Mouse (Mus musculus): ENCODE data around the gene Ndufb3. TPM values are rescaled to one million over a fixed set of nuclear protein-coding genes. Genes with fewer than 3 reads are reported as not detected.

Ndufb3 gene
- 10 to 100 TPM; 49.0 to 53.2 TPM for total RNA-seq (2023)

DNA sequence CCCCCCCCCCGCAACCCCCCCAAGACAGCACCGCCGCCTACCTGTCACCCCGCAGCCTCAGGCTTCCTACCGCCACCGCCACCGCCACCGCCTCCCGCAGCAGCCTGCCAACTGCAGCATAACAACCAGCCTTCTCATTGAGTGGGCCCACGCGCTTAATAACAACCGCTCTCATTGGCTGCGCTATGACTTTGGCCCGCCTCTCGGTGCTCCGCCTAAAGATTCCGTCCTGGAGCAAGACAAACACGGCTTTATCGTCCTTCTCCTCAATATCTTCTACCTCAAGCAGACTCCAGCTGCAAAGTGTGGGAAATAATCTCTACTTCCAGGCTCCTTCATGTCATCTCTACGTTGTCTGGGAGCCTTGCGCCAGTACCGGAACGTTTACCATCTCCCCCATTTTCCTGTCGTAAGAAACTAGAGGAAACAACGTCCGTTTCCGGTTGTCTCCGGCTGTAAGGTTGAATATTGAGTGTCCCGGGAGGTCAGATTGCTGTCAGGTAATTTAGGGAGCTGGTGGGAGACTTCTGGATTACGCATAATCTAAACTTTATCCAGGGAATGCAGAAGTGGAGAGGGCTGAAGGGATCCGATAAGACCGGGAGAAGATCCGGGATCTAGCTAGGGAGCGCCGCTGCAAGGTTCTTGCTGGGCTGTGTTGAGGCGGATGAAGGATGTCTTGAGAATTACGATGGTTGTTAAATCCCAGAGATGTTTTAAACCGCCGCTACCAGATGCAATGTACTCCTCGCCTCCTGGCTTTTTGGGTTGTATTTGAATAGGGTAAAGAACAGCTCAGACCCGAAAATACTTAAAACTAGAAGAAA, at the start of gene Ndufb3, which contains the start of gene Fam126b:
Gene Ndufb3 (plus strand): TSS at position 214 of the 827 bp plus-strand sequence.
Gene Fam126b (minus strand): TSS at position 153 of the 827 bp plus-strand sequence.

Other genes starting within 250 kb of the Ndufb3 start
- gene Bzw1, start 193.5 kb upstream of the Ndufb3 start, total RNA-seq (2023) = 10 to 100 TPM; 94.2 to 95.9 TPM
- 100 to 1,000 TPM; 673 to 776 TPM for gene Clk1, start 162.3 kb upstream of the Ndufb3 start, total RNA-seq (2023)
- gene Nif3l1, start 141.2 kb upstream of the Ndufb3 start, total RNA-seq (2023) = 10 to 100 TPM; 12.0 to 14.2 TPM
- 10 to 100 TPM; 18.3 to 21.2 TPM for gene Ppil3, start 140.9 kb upstream of the Ndufb3 start, total RNA-seq (2023)
- 10 to 100 TPM; 14.0 to 15.3 TPM for gene Orc2, start 81.3 kb upstream of the Ndufb3 start, total RNA-seq (2023)
- gene Fam126b, start 61 bp upstream of the Ndufb3 start, total RNA-seq (2023) = 10 to 100 TPM; 10.4 to 15.1 TPM
- not detected for gene Als2cr12, start 109.6 kb downstream of the Ndufb3 start, total RNA-seq (2023)
- gene Cflar, start 125.1 kb downstream of the Ndufb3 start, total RNA-seq (2023) = 100 to 1,000 TPM; 140 to 173 TPM
- gene Casp8, start 209.0 kb downstream of the Ndufb3 start, total RNA-seq (2023) = 10 to 100 TPM; 47.3 to 47.4 TPM